Mouse (Mus musculus): ENCODE measurements around the gene Myh2. TPM values are rescaled to one million over a fixed set of nuclear protein-coding genes. Genes with fewer than 3 reads are reported as not detected.

The Myh2 gene
- 10.5 TPM in 1 of 2 replicates, not detected in the other for polyA plus RNA-seq (2012; rRNA removed)

DNA sequence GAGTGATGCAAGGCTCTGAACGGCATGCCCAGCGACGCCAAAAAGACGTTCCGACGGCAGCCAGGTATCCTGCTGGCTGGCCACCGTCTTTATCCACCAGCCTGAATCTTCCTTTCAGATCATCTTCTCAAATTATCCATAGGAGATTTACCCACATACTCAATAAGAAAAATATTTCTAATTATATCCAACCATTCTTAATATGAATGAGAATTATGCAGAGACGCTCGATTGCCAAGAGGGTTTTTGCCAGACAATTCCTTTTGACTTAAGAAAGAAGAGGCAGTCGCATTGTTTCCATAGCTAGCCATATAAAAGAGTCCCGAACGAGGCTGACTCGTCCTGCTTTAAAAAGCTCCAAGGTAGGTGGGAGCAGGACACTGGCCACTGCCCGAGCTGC, at the start of gene Myh2:
Gene Myh2 (plus strand): TSS at position 301 of the 400 bp plus-strand sequence.
- Histone ChIP-seq H3K27ac (ENCODE audit: insufficient read depth, low read depth, low read length) (no peak within 1 kb of the TSS), H3K27me3 (replicated peaks; ENCODE audit: control insufficient read depth, insufficient read depth, low read length) (no peaks in the 10 kb centered on the region; the same call in 1 of the 2 replicates), H3K36me3 (ENCODE audit: control insufficient read depth, insufficient read depth, low read length) (no peaks in the 10 kb centered on the region), H3K4me3 (ENCODE audit: insufficient read depth, low read depth, low read length) (no peak within 1 kb of the TSS), H3K4me1 (ENCODE audit: control insufficient read depth, insufficient read depth, low read length) (no peaks in the 10 kb centered on the region)
- WGBS: 82% methylated on average over 14 of the region's 14 CpGs
- TF ChIP-seq CTCF (conservative IDR thresholded peaks at IDR 0.05; ENCODE audit: insufficient read depth, insufficient read length, low read depth, low read length) (no peak), POLR2A (IDR thresholded peaks at IDR 0.05; ENCODE audit: low read depth, low read length) (no peak)
- no peak for DNase-seq

DNA sequence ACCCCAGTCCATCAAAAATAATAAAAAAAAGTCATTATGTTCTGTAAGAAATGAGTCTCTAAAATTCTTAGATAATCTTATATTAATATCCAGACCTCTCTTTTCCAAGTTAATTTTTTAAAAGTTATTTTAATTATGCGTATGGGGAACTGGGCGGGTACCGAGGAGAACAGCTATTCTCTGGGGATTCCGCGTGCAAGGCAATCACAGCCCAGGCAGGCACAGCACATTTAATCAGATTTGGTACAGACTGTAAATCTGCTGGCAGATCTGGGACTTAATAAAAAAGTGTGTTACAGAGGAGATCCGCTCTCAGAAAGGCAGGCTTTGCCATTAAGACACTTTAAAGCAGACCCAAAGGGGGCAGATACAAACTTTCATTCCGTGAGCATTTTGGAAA, 45.9 kb upstream of the Myh2 start:
- TF ChIP-seq POLR2A (IDR thresholded peaks at IDR 0.05; ENCODE audit: low read depth, low read length): no peak
- Histone ChIP-seq H3K27ac (ENCODE audit: insufficient read depth, low read depth, low read length) (no peak overlapping the region), H3K27me3 (replicated peaks; ENCODE audit: control insufficient read depth, insufficient read depth, low read length) (no peaks in the 10 kb centered on the region; the same call in 1 of the 2 replicates), H3K36me3 (ENCODE audit: control insufficient read depth, insufficient read depth, low read length) (no peaks in the 10 kb centered on the region), H3K4me3 (ENCODE audit: insufficient read depth, low read depth, low read length) (no peak overlapping the region), H3K4me1 (ENCODE audit: control insufficient read depth, insufficient read depth, low read length) (no peaks in the 10 kb centered on the region)
- 44% methylated on average over 7 of the region's 7 CpGs for WGBS
- no peak for DNase-seq

DNA sequence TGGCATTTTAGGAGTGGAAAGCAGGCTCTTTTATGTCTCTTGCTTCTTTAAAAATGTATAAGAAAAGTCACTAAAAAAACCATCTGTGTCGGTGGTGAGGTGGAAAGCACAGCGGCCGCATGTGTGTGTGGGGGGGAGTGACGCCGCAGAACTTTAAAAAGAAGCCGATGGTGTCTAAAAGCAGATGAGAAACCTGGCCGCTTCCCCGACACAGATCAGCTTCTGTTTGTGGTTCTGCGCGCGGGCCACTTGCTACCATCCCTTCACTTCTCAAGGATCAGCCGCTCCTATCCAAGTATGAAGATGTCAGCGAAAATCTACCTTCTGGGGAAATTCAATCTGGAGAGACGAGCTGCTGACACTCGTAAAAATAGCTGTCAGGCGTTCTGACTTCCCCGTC, 45.5 kb upstream of the Myh2 start:
- 28% methylated on average over 17 of the region's 17 CpGs for WGBS
- Histone ChIP-seq H3K36me3 (ENCODE audit: control insufficient read depth, insufficient read depth, low read length) (no peaks in the 10 kb centered on the region), H3K27me3 (replicated peaks; ENCODE audit: control insufficient read depth, insufficient read depth, low read length) (no peaks in the 10 kb centered on the region; the same call in 1 of the 2 replicates), H3K4me1 (ENCODE audit: control insufficient read depth, insufficient read depth, low read length) (no peaks in the 10 kb centered on the region), H3K4me3 (ENCODE audit: insufficient read depth, low read depth, low read length) (no peak overlapping the region), H3K27ac (ENCODE audit: insufficient read depth, low read depth, low read length) (no peak overlapping the region)
- no peak for DNase-seq
- TF ChIP-seq POLR2A (IDR thresholded peaks at IDR 0.05; ENCODE audit: low read depth, low read length): no peak
- TF ChIP-seq CTCF (conservative IDR thresholded peaks at IDR 0.05; ENCODE audit: insufficient read depth, insufficient read length, low read depth, low read length): no peak

DNA sequence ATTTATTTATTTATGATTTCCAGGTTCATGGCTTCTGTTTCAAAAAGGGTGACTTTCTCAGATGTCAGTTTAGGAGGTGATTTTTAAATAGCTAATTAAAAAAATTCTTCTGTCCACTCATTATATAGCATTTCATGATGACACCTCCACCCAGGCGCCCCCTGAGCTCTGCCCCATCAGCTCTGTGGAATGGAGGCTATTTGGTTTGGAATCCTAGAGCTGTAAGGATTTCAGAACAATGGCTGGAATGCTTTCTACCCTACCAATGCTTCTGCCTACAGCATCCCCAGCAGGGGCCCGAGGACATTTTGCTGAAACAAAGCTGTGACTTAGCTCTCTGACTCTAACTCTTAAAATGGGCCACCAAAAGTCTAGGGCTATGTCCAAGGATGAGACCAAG, 37.3 kb upstream of the Myh2 start:
- Histone ChIP-seq H3K27me3 (replicated peaks; ENCODE audit: control insufficient read depth, insufficient read depth, low read length) (no peaks in the 10 kb centered on the region), H3K4me1 (ENCODE audit: control insufficient read depth, insufficient read depth, low read length) (no peaks in the 10 kb centered on the region), H3K36me3 (ENCODE audit: control insufficient read depth, insufficient read depth, low read length) (no peaks in the 10 kb centered on the region), H3K4me3 (ENCODE audit: insufficient read depth, low read depth, low read length) (no peak overlapping the region), H3K27ac (ENCODE audit: insufficient read depth, low read depth, low read length) (no peak overlapping the region)
- no peak for DNase-seq
- WGBS: 81% methylated on average over 2 of the region's 2 CpGs
- TF ChIP-seq POLR2A (IDR thresholded peaks at IDR 0.05; ENCODE audit: low read depth, low read length): no peak
- TF ChIP-seq CTCF (conservative IDR thresholded peaks at IDR 0.05; ENCODE audit: insufficient read depth, insufficient read length, low read depth, low read length): no peak

DNA sequence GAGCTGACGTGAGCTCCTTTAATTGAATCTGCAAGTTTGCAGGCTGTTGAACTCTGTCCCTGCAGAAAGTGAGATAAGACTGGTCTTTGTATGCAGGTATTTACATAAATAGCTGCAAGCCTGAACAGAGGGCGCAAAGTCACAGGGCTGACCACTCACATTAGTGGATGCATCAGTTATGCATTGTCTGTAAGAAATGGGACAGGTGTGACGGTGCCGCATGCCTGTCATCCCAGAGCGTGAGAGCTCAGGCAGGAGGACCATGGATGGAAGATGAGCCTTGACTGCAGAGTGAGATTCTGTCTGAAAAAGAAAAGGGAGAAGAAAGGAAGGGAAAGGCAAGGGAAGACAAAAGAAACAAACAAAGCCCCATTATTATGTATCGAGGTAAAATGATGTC, 36.2 kb upstream of the Myh2 start:
- no peak overlapping the region for H3K27ac ChIP-seq (ENCODE audit: insufficient read depth, low read depth, low read length)
- no peak overlapping the region for H3K4me3 ChIP-seq (ENCODE audit: insufficient read depth, low read depth, low read length)
- no peaks in the 10 kb centered on the region for H3K4me1 ChIP-seq (ENCODE audit: control insufficient read depth, insufficient read depth, low read length)
- DNase-seq: no peak
- TF ChIP-seq CTCF (conservative IDR thresholded peaks at IDR 0.05; ENCODE audit: insufficient read depth, insufficient read length, low read depth, low read length): no peak
- no peak for TF ChIP-seq POLR2A (IDR thresholded peaks at IDR 0.05; ENCODE audit: low read depth, low read length)
- WGBS: 88% methylated on average over 6 of the region's 6 CpGs
- H3K36me3 ChIP-seq (ENCODE audit: control insufficient read depth, insufficient read depth, low read length): no peaks in the 10 kb centered on the region
- H3K27me3 ChIP-seq (replicated peaks; ENCODE audit: control insufficient read depth, insufficient read depth, low read length): no peaks in the 10 kb centered on the region

DNA sequence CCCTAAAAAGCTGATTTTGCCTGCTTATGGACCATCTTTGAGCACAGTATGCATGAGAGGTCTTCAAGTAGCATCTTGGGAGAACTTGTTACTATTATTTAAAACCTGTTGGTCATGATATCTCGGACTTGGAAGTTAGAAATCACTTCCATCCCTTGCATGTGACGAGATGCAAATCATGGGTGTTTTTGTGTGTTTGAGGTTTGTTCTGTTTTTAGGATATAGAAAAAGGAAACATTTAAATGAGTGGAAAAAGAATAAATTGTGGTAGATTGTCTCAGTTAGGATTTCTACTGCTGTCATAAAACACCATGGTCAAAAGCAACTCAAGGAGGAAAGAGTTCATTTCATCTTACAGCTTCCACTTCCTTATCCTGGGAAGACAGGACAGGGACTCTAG, 35.3 kb upstream of the Myh2 start:
- no peak for DNase-seq
- Histone ChIP-seq H3K27ac (ENCODE audit: insufficient read depth, low read depth, low read length) (no peak overlapping the region), H3K27me3 (replicated peaks; ENCODE audit: control insufficient read depth, insufficient read depth, low read length) (no peaks in the 10 kb centered on the region), H3K36me3 (ENCODE audit: control insufficient read depth, insufficient read depth, low read length) (no peaks in the 10 kb centered on the region), H3K4me3 (ENCODE audit: insufficient read depth, low read depth, low read length) (no peak overlapping the region), H3K4me1 (ENCODE audit: control insufficient read depth, insufficient read depth, low read length) (no peaks in the 10 kb centered on the region)
- no peak for TF ChIP-seq CTCF (conservative IDR thresholded peaks at IDR 0.05; ENCODE audit: insufficient read depth, insufficient read length, low read depth, low read length)
- TF ChIP-seq POLR2A (IDR thresholded peaks at IDR 0.05; ENCODE audit: low read depth, low read length): no peak
- WGBS: 89% methylated on average over 2 of the region's 2 CpGs

DNA sequence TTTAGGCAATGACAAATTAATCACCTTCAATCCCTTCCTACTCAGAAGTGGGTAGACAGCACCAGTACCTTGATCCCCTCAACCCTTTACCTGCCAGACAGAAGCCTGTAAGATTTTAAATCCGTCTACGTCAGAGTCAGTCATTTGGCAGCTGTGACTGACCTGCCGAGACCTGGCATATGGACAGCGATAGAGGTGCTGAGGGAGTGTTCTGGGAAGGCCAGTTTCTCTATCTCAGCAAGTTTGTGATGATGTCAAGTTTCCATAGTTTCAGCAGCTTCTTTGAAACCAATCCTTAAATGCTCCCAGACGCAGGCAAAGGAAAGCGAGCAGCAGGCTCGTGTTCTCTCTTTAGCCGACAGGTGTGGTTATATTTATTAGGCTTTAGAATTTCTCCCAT, 31.3 kb upstream of the Myh2 start:
- Histone ChIP-seq H3K36me3 (ENCODE audit: control insufficient read depth, insufficient read depth, low read length) (no peaks in the 10 kb centered on the region), H3K27ac (ENCODE audit: insufficient read depth, low read depth, low read length) (no peak overlapping the region), H3K27me3 (replicated peaks; ENCODE audit: control insufficient read depth, insufficient read depth, low read length) (no peaks in the 10 kb centered on the region), H3K4me3 (ENCODE audit: insufficient read depth, low read depth, low read length) (no peak overlapping the region), H3K4me1 (ENCODE audit: control insufficient read depth, insufficient read depth, low read length) (no peaks in the 10 kb centered on the region)
- TF ChIP-seq CTCF (conservative IDR thresholded peaks at IDR 0.05; ENCODE audit: insufficient read depth, insufficient read length, low read depth, low read length) (no peak), POLR2A (IDR thresholded peaks at IDR 0.05; ENCODE audit: low read depth, low read length) (no peak)
- DNase-seq: no peak
- 39% methylated on average over 8 of the region's 8 CpGs for WGBS

DNA sequence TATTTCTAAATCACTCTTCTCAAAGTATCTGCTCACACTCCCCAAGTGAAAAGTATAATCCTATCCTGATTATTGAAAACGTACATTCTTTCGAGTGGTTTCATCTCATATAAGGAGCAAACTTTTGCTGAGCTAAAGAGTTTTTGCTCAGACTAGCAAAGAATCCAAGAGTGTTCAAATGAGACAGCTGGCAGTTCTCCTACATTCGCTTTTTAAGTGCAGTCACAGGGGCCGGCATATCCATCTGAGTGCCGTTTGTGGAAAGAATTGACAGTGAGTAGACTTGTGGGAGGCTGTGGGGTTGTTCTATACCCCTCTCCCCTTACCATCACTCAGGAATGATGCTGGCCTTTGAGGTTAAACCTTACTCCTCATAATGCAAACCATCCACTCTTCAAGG, 30.7 kb upstream of the Myh2 start:
- Histone ChIP-seq H3K4me1 (ENCODE audit: control insufficient read depth, insufficient read depth, low read length) (no peaks in the 10 kb centered on the region), H3K4me3 (ENCODE audit: insufficient read depth, low read depth, low read length) (no peak overlapping the region), H3K36me3 (ENCODE audit: control insufficient read depth, insufficient read depth, low read length) (no peaks in the 10 kb centered on the region), H3K27me3 (replicated peaks; ENCODE audit: control insufficient read depth, insufficient read depth, low read length) (no peaks in the 10 kb centered on the region), H3K27ac (ENCODE audit: insufficient read depth, low read depth, low read length) (no peak overlapping the region)
- TF ChIP-seq POLR2A (IDR thresholded peaks at IDR 0.05; ENCODE audit: low read depth, low read length) (no peak), CTCF (conservative IDR thresholded peaks at IDR 0.05; ENCODE audit: insufficient read depth, insufficient read length, low read depth, low read length) (no peak)
- 52% methylated on average over 5 of the region's 5 CpGs for WGBS
- DNase-seq: no peak
